In genomic region chr1:94139445-94140062, GRCm38 (mm10) we compare ENCODE assay signal across 11 mouse cellular contexts.
DNase-seq lines count a peak whose midpoint lies in the region; ATAC-seq and TF ChIP-seq lines count a peak whose summit lies in the region.
"Had no signal": no experiment of that assay in that cellular context is flagged by ENCODE, and none has a peak within 500 bp of the region (broad histone marks: within the 10 kb centered on the region; RNA-seq: fewer than 3 reads in every experiment).

No protein-coding gene starts in this region.

- no peaks in the 10 kb centered on the region for H3K9me3 ChIP-seq in midbrain, embryonic 13.5 days
- H3K9me3 ChIP-seq in midbrain, embryonic 16.5 days (replicated peaks; ENCODE audit: control insufficient read depth, low read length, poor library complexity, severe bottlenecking), result no peaks in the 10 kb centered on the region
- no peaks in the 10 kb centered on the region for H3K9me3 ChIP-seq in forebrain, embryonic 13.5 days (replicated peaks)

- no peak overlapping the region for H3K27ac ChIP-seq in gastrocnemius, adult 2 months
- no peak overlapping the region for H3K27ac ChIP-seq in midbrain, embryonic 13.5 days
- H3K27ac ChIP-seq in midbrain, embryonic 16.5 days (ENCODE audit: low read length), result no peak overlapping the region
- no peak overlapping the region for H3K27ac ChIP-seq in forebrain, embryonic 13.5 days
- H3K27ac ChIP-seq: macrophage had no signal

- H3K36me3 ChIP-seq in midbrain, embryonic 13.5 days, result no peaks in the 10 kb centered on the region
- H3K36me3 ChIP-seq in midbrain, embryonic 16.5 days (ENCODE audit: control insufficient read depth, insufficient read depth, low read length), result no peaks in the 10 kb centered on the region
- H3K36me3 ChIP-seq in forebrain, embryonic 13.5 days (ENCODE audit: poor library complexity, severe bottlenecking), result no peaks in the 10 kb centered on the region
- H3K36me3 ChIP-seq in splenic B cell, adult 2 months (ENCODE audit: control insufficient read depth, insufficient read depth, low read length, poor library complexity, severe bottlenecking), result no peaks in the 10 kb centered on the region

- 85% methylated on average over 5 of the region's 5 CpGs for WGBS in midbrain, embryonic 13.5 days
- 76% methylated on average over 5 of the region's 5 CpGs for WGBS in midbrain, embryonic 16.5 days
- WGBS in forebrain, embryonic 13.5 days, result 84% methylated on average over 5 of the region's 5 CpGs

- H3K9ac ChIP-seq in midbrain, embryonic 13.5 days (replicated peaks), result no peak overlapping the region
- H3K9ac ChIP-seq in midbrain, embryonic 16.5 days (ENCODE audit: low read depth, low read length), result no peak overlapping the region
- no peak overlapping the region for H3K9ac ChIP-seq in forebrain, embryonic 13.5 days

- DNase-seq in gastrocnemius, adult 2 months, result no peak
- DNase-seq in gastrocnemius, adult 18-20 months (ENCODE audit: low spot score), result no peak
- peak; percentile 19 for DNase-seq in splenic B cell, adult 2 months (ENCODE audit: low read depth, low spot score)
- DNase-seq in heart, adult 9 months (ENCODE audit: low spot score in 2 of 2), result no peak
- DNase-seq in kidney, postnatal 10 days, result no peak
- DNase-seq: heart, adult 18-20 months; left cerebral cortex, postnatal 4 days had no signal

- H3K4me3 ChIP-seq in gastrocnemius, adult 2 months, result no peak overlapping the region
- no peak overlapping the region for H3K4me3 ChIP-seq in midbrain, embryonic 13.5 days (replicated peaks)
- H3K4me3 ChIP-seq in midbrain, embryonic 16.5 days (ENCODE audit: low read depth, low read length), result no peak overlapping the region
- H3K4me3 ChIP-seq in forebrain, embryonic 13.5 days, result no peak overlapping the region

- no peaks in the 10 kb centered on the region for H3K4me1 ChIP-seq in midbrain, embryonic 13.5 days (replicated peaks)
- H3K4me1 ChIP-seq in midbrain, embryonic 16.5 days (ENCODE audit: control insufficient read depth, insufficient read depth, low read length), result no peaks in the 10 kb centered on the region
- H3K4me1 ChIP-seq in forebrain, embryonic 13.5 days, result no peaks in the 10 kb centered on the region

- peak; percentile 48; the same call in 1 of the 2 replicates for ATAC-seq in midbrain, embryonic 13.5 days
- no peak; the same call in 1 of the 2 replicates for ATAC-seq in midbrain, embryonic 16.5 days
- peak; percentile 52 for ATAC-seq in forebrain, embryonic 13.5 days

- H3K4me2 ChIP-seq in midbrain, embryonic 13.5 days (replicated peaks), result no peak overlapping the region
- H3K4me2 ChIP-seq in midbrain, embryonic 16.5 days (ENCODE audit: low read length), result no peak overlapping the region
- no peak overlapping the region for H3K4me2 ChIP-seq in forebrain, embryonic 13.5 days

- peak; percentile 13; the same call in 1 of the 2 replicates for TF ChIP-seq CTCF in gastrocnemius, adult 2 months (IDR thresholded peaks at IDR 0.05)

- H3K27me3 ChIP-seq in midbrain, embryonic 13.5 days, result no peaks in the 10 kb centered on the region
- H3K27me3 ChIP-seq in midbrain, embryonic 16.5 days (ENCODE audit: control insufficient read depth, insufficient read depth, low read depth, low read length), result no peaks in the 10 kb centered on the region
- H3K27me3 ChIP-seq in forebrain, embryonic 13.5 days, result no peaks in the 10 kb centered on the region
- H3K27me3 ChIP-seq in splenic B cell, adult 2 months (ENCODE audit: control insufficient read depth, insufficient read depth, low read length, poor library complexity, severe bottlenecking), result no peaks in the 10 kb centered on the region

- intact Hi-C loops in gastrocnemius, adult 2 months (cut with DNase I), result no loop called here
